Mouse (Mus musculus) forebrain, embryonic 13.5 days (tissue): ENCODE data around the gene Icmt. TPM values are rescaled to one million over a fixed set of nuclear protein-coding genes. Genes with fewer than 3 reads are reported as not detected.

Experiments
- ATAC-seq: fragments of 200-750 bp; cut with Nextera tagmentation; 2 replicates; pipeline ENCODE4 v1.8.0; 2017
- H3K27ac ChIP-seq: fragments of 300-500 bp; sonication (generic); 2 replicates; pipeline ENCODE4 v1.5.1; 2015; ENCODE audit warnings: inconsistent platforms, mild to moderate bottlenecking, moderate library complexity
- H3K27me3 ChIP-seq: fragments of 300-500 bp; sonication (generic); 2 replicates; pipeline ENCODE4 v1.6.1; 2015; ENCODE audit warnings: mild to moderate bottlenecking, inconsistent platforms
- H3K36me3 ChIP-seq: fragments of 300-500 bp; sonication (generic); 2 replicates; pipeline ENCODE4 v1.6.1; 2015; ENCODE audit warnings: mild to moderate bottlenecking, inconsistent platforms; ENCODE audit not compliant: poor library complexity, severe bottlenecking
- H3K4me1 ChIP-seq: fragments of 300-500 bp; sonication (generic); 2 replicates; pipeline ENCODE4 v1.6.1; 2015; ENCODE audit warnings: inconsistent platforms
- H3K4me2 ChIP-seq: fragments of 300-500 bp; sonication (generic); 2 replicates; pipeline ENCODE4 v1.6.1; 2015; ENCODE audit warnings: inconsistent platforms, mild to moderate bottlenecking, moderate library complexity
- H3K4me3 ChIP-seq: fragments of 300-500 bp; sonication (generic); 2 replicates; pipeline ENCODE4 v1.5.1; 2015; ENCODE audit warnings: mild to moderate bottlenecking, inconsistent platforms
- H3K9ac ChIP-seq: fragments of 300-500 bp; sonication (generic); 2 replicates; pipeline ENCODE4 v1.6.1; 2015; ENCODE audit warnings: mild to moderate bottlenecking, inconsistent platforms
- H3K9me3 ChIP-seq: fragments of 300-500 bp; sonication (generic); replicated peaks from 2 replicates; pipeline ENCODE4 v1.6.1; 2016; ENCODE audit warnings: inconsistent platforms
- WGBS: fragments of 180-500 bp; shearing (Covaris S2); methylation state at CpG from one replicate; pipeline ENCODE4 v1.1.7; 2015; 5-methylcytosine and 5-hydroxymethylcytosine counted together
- polyA plus RNA-seq: library from polyadenylated mRNA; unstranded; fragments of >200 nt; fragmentation: Nextera tagmentation; extraction: Ambion mirVana; gene quantifications from 2 replicates; pipeline ENCODE4 v1.2.1, GENCODE M21; 2015

The Icmt gene
- polyA plus RNA-seq, 1 experiment from 2014 or later, result 13.4 TPM

GRCm38 (mm10) chr4:152266236-152266895 lies 30.7 kb upstream of the Icmt start:
- Histone ChIP-seq H3K27me3 (0 out of 2 replicates have a peak, but pooled peaks cover 2% of the 10 kb centered on the region), H3K4me3 (no peak overlapping the region), H3K4me1 (peaks cover 31% of the 10 kb centered on the region), H3K9ac (no peak overlapping the region), H3K4me2 (no peak overlapping the region), H3K9me3 (no peaks in the 10 kb centered on the region), H3K27ac (0 out of 2 replicates have a peak overlapping the region, but pooled peaks have one; percentile 4), H3K36me3 (peaks cover 4% of the 10 kb centered on the region; the same call in 1 of the 2 replicates)
- no peak for ATAC-seq
- 62% methylated on average over 10 of the region's 10 CpGs for WGBS

GRCm38 (mm10) chr4:152267748-152268369 lies 29.2 kb upstream of the Icmt start:
- Histone ChIP-seq H3K4me3 (no peak overlapping the region), H3K4me2 (no peak overlapping the region), H3K27ac (0 out of 2 replicates have a peak overlapping the region, but pooled peaks have one; percentile 6), H3K4me1 (peaks cover 31% of the 10 kb centered on the region), H3K36me3 (peaks cover 9% of the 10 kb centered on the region; the same call in 1 of the 2 replicates), H3K27me3 (peaks cover 15% of the 10 kb centered on the region; the same call in 1 of the 2 replicates), H3K9ac (no peak overlapping the region), H3K9me3 (no peaks in the 10 kb centered on the region)
- ATAC-seq, result peak; percentile 57; the same call in 1 of the 2 replicates
- 77% methylated on average over 13 of the region's 13 CpGs for WGBS

- Histone ChIP-seq H3K4me3 (no peak overlapping the region), H3K36me3 (0 out of 2 replicates have a peak, but pooled peaks cover 9% of the 10 kb centered on the region), H3K27ac (no peak overlapping the region), H3K9ac (no peak overlapping the region), H3K27me3 (peaks cover 29% of the 10 kb centered on the region), H3K9me3 (no peaks in the 10 kb centered on the region), H3K4me2 (no peak overlapping the region), H3K4me1 (peaks cover 38% of the 10 kb centered on the region)
- no peak for ATAC-seq
- WGBS, result 89% methylated on average over 13 of the region's 13 CpGs
These were observed 27.1 kb upstream of the Icmt start for GRCm38 (mm10) chr4:152269967-152270366.

- H3K27ac ChIP-seq, result no peak overlapping the region; the same call in 1 of the 2 replicates
- no peak for ATAC-seq
- H3K9me3 ChIP-seq, result no peaks in the 10 kb centered on the region
- H3K4me3 ChIP-seq, result no peak overlapping the region
- H3K9ac ChIP-seq, result no peak overlapping the region
- 69% methylated on average over 9 of the region's 9 CpGs for WGBS
- 0 out of 2 replicates have a peak, but pooled peaks cover 4% of the 10 kb centered on the region for H3K36me3 ChIP-seq
- peaks cover 36% of the 10 kb centered on the region for H3K27me3 ChIP-seq
- H3K4me1 ChIP-seq, result peaks cover 42% of the 10 kb centered on the region
- no peak overlapping the region for H3K4me2 ChIP-seq
These were observed 26.4 kb upstream of the Icmt start for GRCm38 (mm10) chr4:152270599-152270998.

GRCm38 (mm10) chr4:152271334-152271733 lies 25.7 kb upstream of the Icmt start:
- ATAC-seq, result no peak
- WGBS, result 91% methylated on average over 11 of the region's 11 CpGs
- no peak overlapping the region for H3K4me3 ChIP-seq
- H3K36me3 ChIP-seq, result 0 out of 2 replicates have a peak, but pooled peaks cover 4% of the 10 kb centered on the region
- no peak overlapping the region for H3K9ac ChIP-seq
- peaks cover 35% of the 10 kb centered on the region for H3K4me1 ChIP-seq
- H3K4me2 ChIP-seq, result no peak overlapping the region
- no peaks in the 10 kb centered on the region for H3K9me3 ChIP-seq
- H3K27ac ChIP-seq, result no peak overlapping the region
- peaks cover 42% of the 10 kb centered on the region for H3K27me3 ChIP-seq

GRCm38 (mm10) chr4:152272006-152272405 lies 25.0 kb upstream of the Icmt start:
- H3K4me2 ChIP-seq, result no peak overlapping the region
- no peak overlapping the region for H3K27ac ChIP-seq
- H3K4me3 ChIP-seq, result no peak overlapping the region
- H3K36me3 ChIP-seq, result 0 out of 2 replicates have a peak, but pooled peaks cover 4% of the 10 kb centered on the region
- no peak for ATAC-seq
- WGBS, result 76% methylated on average over 7 of the region's 7 CpGs
- H3K4me1 ChIP-seq, result peaks cover 32% of the 10 kb centered on the region
- H3K27me3 ChIP-seq, result peaks cover 49% of the 10 kb centered on the region
- H3K9me3 ChIP-seq, result no peaks in the 10 kb centered on the region
- H3K9ac ChIP-seq, result no peak overlapping the region

DNA sequence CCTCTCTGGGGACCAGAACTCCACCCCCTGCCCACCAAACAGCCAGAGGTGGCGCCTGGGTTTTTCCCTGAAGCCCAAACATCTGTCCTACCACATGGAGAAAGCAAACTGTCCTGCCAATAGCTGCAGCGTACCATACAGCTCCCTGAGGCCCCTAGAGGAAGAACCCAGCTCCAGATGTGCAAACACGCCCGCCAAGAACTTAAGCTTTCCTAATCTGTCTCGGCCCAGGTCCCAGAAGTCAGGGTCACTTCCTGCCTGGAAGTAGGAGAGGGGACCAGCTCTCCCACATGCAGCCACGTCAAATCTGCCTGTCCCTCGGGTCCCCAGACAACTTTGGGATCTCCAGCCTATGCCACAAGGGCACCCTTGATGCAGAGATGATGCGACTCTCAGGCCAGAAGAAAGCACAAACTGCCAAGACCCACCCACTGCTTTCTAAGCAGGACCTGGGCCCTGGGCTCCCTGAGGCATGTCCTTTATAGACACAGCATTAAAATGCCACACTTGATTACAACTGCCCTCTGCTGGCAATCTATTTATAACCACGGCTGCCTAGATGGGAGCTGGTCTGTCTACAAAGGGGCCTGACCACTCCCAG lies 24.5 kb upstream of the Icmt start:
- Histone ChIP-seq H3K4me2 (no peak overlapping the region), H3K9me3 (no peaks in the 10 kb centered on the region), H3K27me3 (peaks cover 53% of the 10 kb centered on the region), H3K4me1 (peaks cover 30% of the 10 kb centered on the region), H3K9ac (no peak overlapping the region), H3K27ac (no peak overlapping the region), H3K4me3 (no peak overlapping the region), H3K36me3 (0 out of 2 replicates have a peak, but pooled peaks cover 4% of the 10 kb centered on the region)
- WGBS, result 43% methylated on average over 9 of the region's 9 CpGs
- no peak for ATAC-seq

- Histone ChIP-seq H3K4me2 (peak overlapping the region; percentile 93), H3K9me3 (no peaks in the 10 kb centered on the region), H3K36me3 (0 out of 2 replicates have a peak, but pooled peaks cover 4% of the 10 kb centered on the region), H3K4me3 (no peak overlapping the region), H3K27ac (no peak overlapping the region), H3K27me3 (peaks cover 53% of the 10 kb centered on the region), H3K9ac (no peak overlapping the region), H3K4me1 (peaks cover 24% of the 10 kb centered on the region)
- WGBS, result 37% methylated on average over 3 of the region's 3 CpGs
- ATAC-seq, result no peak
These were observed 23.8 kb upstream of the Icmt start for GRCm38 (mm10) chr4:152273191-152273590.

DNA sequence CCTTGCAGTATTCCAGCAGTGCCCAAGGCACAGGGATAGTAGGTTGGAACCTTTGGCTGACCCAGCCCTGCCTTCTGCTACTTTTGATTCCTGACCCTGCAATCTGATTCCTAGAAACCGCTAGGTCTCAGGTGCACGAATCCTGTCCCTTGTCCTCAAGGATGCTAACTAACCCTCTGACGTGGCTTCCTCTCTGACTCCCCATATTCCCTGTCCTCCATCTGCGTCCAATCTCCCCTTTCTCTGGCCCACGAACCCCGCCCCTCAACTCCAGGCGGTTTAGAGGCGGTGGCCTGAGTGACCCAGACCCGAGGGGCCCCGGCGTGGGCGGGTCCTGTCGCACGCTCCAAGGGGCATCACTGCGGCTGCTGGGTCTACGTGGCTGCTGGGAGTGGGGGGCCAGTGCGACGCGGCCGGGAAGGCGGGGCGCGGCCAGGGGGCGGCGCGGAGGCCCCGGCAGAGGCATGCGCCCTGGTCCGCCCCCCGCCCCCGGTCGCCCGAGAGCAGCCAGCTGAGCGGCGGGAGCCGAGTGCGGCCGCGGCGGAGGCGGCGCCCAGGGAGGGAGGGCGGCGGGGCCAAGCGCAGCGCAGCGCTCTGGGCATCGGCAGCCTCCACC lies 23.3 kb upstream of the Icmt start, which contains the start of gene Gpr153:
Gene Gpr153, plus strand, starts transcription at position 612 of the 616 bp plus-strand sequence.
- no peaks in the 10 kb centered on the region for H3K9me3 ChIP-seq
- under 1% methylated on average over 26 of the region's 48 CpGs for WGBS
- peaks cover 53% of the 10 kb centered on the region for H3K27me3 ChIP-seq
- H3K36me3 ChIP-seq, result 0 out of 2 replicates have a peak, but pooled peaks cover 4% of the 10 kb centered on the region
- H3K4me1 ChIP-seq, result peaks cover 24% of the 10 kb centered on the region
- peak within 1 kb of the TSS; percentile 53 for H3K4me3 ChIP-seq
- peak; percentile 65 for ATAC-seq
- peak within 1 kb of the TSS; percentile 74 for H3K9ac ChIP-seq
- peak within 1 kb of the TSS; percentile 48 for H3K27ac ChIP-seq
- H3K4me2 ChIP-seq, result peak within 1 kb of the TSS; percentile 93

DNA sequence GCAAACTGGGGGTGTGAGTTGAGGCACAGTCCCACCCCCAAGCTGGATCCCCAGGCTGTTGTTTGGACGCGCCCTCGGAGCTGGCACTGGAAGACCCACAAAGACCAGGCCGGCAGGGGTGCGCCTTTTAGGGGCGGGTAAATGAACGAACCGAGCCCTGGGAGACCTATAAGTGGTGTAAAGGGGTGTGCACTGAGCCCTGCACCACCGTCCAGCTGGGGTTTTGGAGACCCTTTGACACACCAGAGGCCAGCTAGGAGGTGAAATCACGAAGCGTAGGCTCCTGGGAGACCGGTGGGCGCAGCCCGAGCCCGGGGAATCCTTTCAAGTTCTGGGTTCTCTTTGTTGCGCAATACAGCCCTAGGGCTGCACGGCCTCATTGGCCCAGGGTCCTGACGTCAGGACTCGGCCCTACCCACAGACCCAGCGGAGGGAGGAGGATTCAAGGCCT lies 22.3 kb upstream of the Icmt start:
- 0 out of 2 replicates have a peak, but pooled peaks cover 4% of the 10 kb centered on the region for H3K36me3 ChIP-seq
- peaks cover 24% of the 10 kb centered on the region for H3K4me1 ChIP-seq
- H3K27me3 ChIP-seq, result peaks cover 55% of the 10 kb centered on the region
- WGBS, result 2% methylated on average over 20 of the region's 20 CpGs
- peak overlapping the region; percentile 93 for H3K4me2 ChIP-seq
- peak; percentile 39 for ATAC-seq
- no peak overlapping the region for H3K27ac ChIP-seq
- no peaks in the 10 kb centered on the region for H3K9me3 ChIP-seq
- peak overlapping the region; percentile 53 for H3K4me3 ChIP-seq
- H3K9ac ChIP-seq, result peak overlapping the region; percentile 74

- no peak for ATAC-seq
- H3K9ac ChIP-seq, result no peak overlapping the region
- 50% methylated on average over 10 of the region's 10 CpGs for WGBS
- peaks cover 69% of the 10 kb centered on the region for H3K27me3 ChIP-seq
- H3K4me2 ChIP-seq, result no peak overlapping the region
- peaks cover 24% of the 10 kb centered on the region for H3K4me1 ChIP-seq
- H3K27ac ChIP-seq, result no peak overlapping the region
- no peaks in the 10 kb centered on the region for H3K9me3 ChIP-seq
- H3K4me3 ChIP-seq, result no peak overlapping the region
- H3K36me3 ChIP-seq, result 0 out of 2 replicates have a peak, but pooled peaks cover 4% of the 10 kb centered on the region
These were observed 20.4 kb upstream of the Icmt start for GRCm38 (mm10) chr4:152276389-152277347.
